Mouse (Mus musculus) forebrain, embryonic 13.5 days (tissue): ENCODE data around the gene Tnp2. TPM values are rescaled to one million over a fixed set of nuclear protein-coding genes. Genes with fewer than 3 reads are reported as not detected.

Source experiments
- ATAC-seq: fragments of 200-750 bp; cut with Nextera tagmentation; 2 replicates; pipeline ENCODE4 v1.8.0; 2017
- H3K27ac ChIP-seq: fragments of 300-500 bp; sonication (generic); 2 replicates; pipeline ENCODE4 v1.5.1; 2015; ENCODE audit warnings: inconsistent platforms, mild to moderate bottlenecking, moderate library complexity
- H3K27me3 ChIP-seq: fragments of 300-500 bp; sonication (generic); 2 replicates; pipeline ENCODE4 v1.6.1; 2015; ENCODE audit warnings: mild to moderate bottlenecking, inconsistent platforms
- H3K36me3 ChIP-seq: fragments of 300-500 bp; sonication (generic); 2 replicates; pipeline ENCODE4 v1.6.1; 2015; ENCODE audit warnings: mild to moderate bottlenecking, inconsistent platforms; ENCODE audit not compliant: poor library complexity, severe bottlenecking
- H3K4me1 ChIP-seq: fragments of 300-500 bp; sonication (generic); 2 replicates; pipeline ENCODE4 v1.6.1; 2015; ENCODE audit warnings: inconsistent platforms
- H3K4me2 ChIP-seq: fragments of 300-500 bp; sonication (generic); 2 replicates; pipeline ENCODE4 v1.6.1; 2015; ENCODE audit warnings: inconsistent platforms, mild to moderate bottlenecking, moderate library complexity
- H3K4me3 ChIP-seq: fragments of 300-500 bp; sonication (generic); 2 replicates; pipeline ENCODE4 v1.5.1; 2015; ENCODE audit warnings: mild to moderate bottlenecking, inconsistent platforms
- H3K9ac ChIP-seq: fragments of 300-500 bp; sonication (generic); 2 replicates; pipeline ENCODE4 v1.6.1; 2015; ENCODE audit warnings: mild to moderate bottlenecking, inconsistent platforms
- H3K9me3 ChIP-seq: fragments of 300-500 bp; sonication (generic); replicated peaks from 2 replicates; pipeline ENCODE4 v1.6.1; 2016; ENCODE audit warnings: inconsistent platforms
- WGBS: fragments of 180-500 bp; shearing (Covaris S2); methylation state at CpG from one replicate; pipeline ENCODE4 v1.1.7; 2015; 5-methylcytosine and 5-hydroxymethylcytosine counted together
- polyA plus RNA-seq: library from polyadenylated mRNA; unstranded; fragments of >200 nt; fragmentation: Nextera tagmentation; extraction: Ambion mirVana; gene quantifications from 2 replicates; pipeline ENCODE4 v1.2.1, GENCODE M21; 2015

The Tnp2 gene
- polyA plus RNA-seq: not detected in 2 replicates

- no peak for ATAC-seq
- Histone ChIP-seq H3K4me2 (no peak within 1 kb of the TSS), H3K9ac (no peak within 1 kb of the TSS), H3K27ac (no peak within 1 kb of the TSS), H3K36me3 (no peaks in the 10 kb centered on the region), H3K9me3 (no peaks in the 10 kb centered on the region), H3K4me3 (no peak within 1 kb of the TSS), H3K4me1 (peaks cover 17% of the 10 kb centered on the region), H3K27me3 (peaks cover 15% of the 10 kb centered on the region)
- 55% methylated on average over 15 of the region's 16 CpGs for WGBS
These were observed at the start of gene Tnp2 for GRCm38 (mm10) chr16:10788271-10788670. TSS of gene Tnp2 (minus strand) at chr16:10788660.

GRCm38 (mm10) chr16:10837903-10838302 lies 49.4 kb upstream of the Tnp2 start:
- Histone ChIP-seq H3K9me3 (no peaks in the 10 kb centered on the region), H3K9ac (no peak overlapping the region), H3K4me2 (no peak overlapping the region; the same call in 1 of the 2 replicates), H3K4me3 (no peak overlapping the region), H3K27me3 (peaks cover 5% of the 10 kb centered on the region; the same call in 1 of the 2 replicates), H3K36me3 (0 out of 2 replicates have a peak, but pooled peaks cover 5% of the 10 kb centered on the region), H3K27ac (no peak overlapping the region), H3K4me1 (peaks cover 31% of the 10 kb centered on the region)
- no peak for ATAC-seq
- 95% methylated on average over 1 of the region's 1 CpGs for WGBS

GRCm38 (mm10) chr16:10837250-10837649 lies 48.8 kb upstream of the Tnp2 start:
- no peaks in the 10 kb centered on the region for H3K9me3 ChIP-seq
- H3K4me2 ChIP-seq: no peak overlapping the region
- WGBS: 93% methylated on average over 3 of the region's 3 CpGs
- peaks cover 31% of the 10 kb centered on the region for H3K4me1 ChIP-seq
- 0 out of 2 replicates have a peak, but pooled peaks cover 5% of the 10 kb centered on the region for H3K36me3 ChIP-seq
- H3K4me3 ChIP-seq: no peak overlapping the region
- H3K27me3 ChIP-seq: peaks cover 5% of the 10 kb centered on the region; the same call in 1 of the 2 replicates
- no peak overlapping the region for H3K9ac ChIP-seq
- no peak overlapping the region for H3K27ac ChIP-seq
- no peak for ATAC-seq

GRCm38 (mm10) chr16:10836388-10836787 lies 47.9 kb upstream of the Tnp2 start:
- H3K27me3 ChIP-seq: peaks cover 5% of the 10 kb centered on the region; the same call in 1 of the 2 replicates
- H3K9ac ChIP-seq: 0 out of 2 replicates have a peak overlapping the region, but pooled peaks have one; percentile 16
- ATAC-seq: no peak
- H3K36me3 ChIP-seq: 0 out of 2 replicates have a peak, but pooled peaks cover 5% of the 10 kb centered on the region
- H3K9me3 ChIP-seq: no peaks in the 10 kb centered on the region
- peak overlapping the region; percentile 93 for H3K4me2 ChIP-seq
- 97% methylated on average over 3 of the region's 3 CpGs for WGBS
- no peak overlapping the region for H3K27ac ChIP-seq
- peaks cover 31% of the 10 kb centered on the region for H3K4me1 ChIP-seq
- peak overlapping the region; percentile 7; the same call in 1 of the 2 replicates for H3K4me3 ChIP-seq

GRCm38 (mm10) chr16:10834911-10835587 lies 46.6 kb upstream of the Tnp2 start, which contains the start of gene Rmi2:
TSS of gene Rmi2 (plus strand) at chr16:10835059.
- WGBS: 0% methylated on average over 40 of the region's 69 CpGs
- Histone ChIP-seq H3K9me3 (no peaks in the 10 kb centered on the region), H3K27me3 (peaks cover 5% of the 10 kb centered on the region; the same call in 1 of the 2 replicates), H3K36me3 (no peaks in the 10 kb centered on the region), H3K4me3 (peak within 1 kb of the TSS; percentile 88), H3K27ac (peak within 1 kb of the TSS; percentile 57; the same call in 1 of the 2 replicates), H3K4me1 (peaks cover 31% of the 10 kb centered on the region), H3K4me2 (peak within 1 kb of the TSS; percentile 93), H3K9ac (peak within 1 kb of the TSS; percentile 81)
- ATAC-seq: peak; percentile 98

GRCm38 (mm10) chr16:10834542-10834910 lies 46.1 kb upstream of the Tnp2 start:
- H3K27ac ChIP-seq: no peak overlapping the region
- ATAC-seq: 0 out of 2 replicates have a peak, but pooled peaks have one; percentile 1
- 10% methylated on average over 12 of the region's 12 CpGs for WGBS
- peak overlapping the region; percentile 88 for H3K4me3 ChIP-seq
- peaks cover 31% of the 10 kb centered on the region for H3K4me1 ChIP-seq
- H3K9ac ChIP-seq: peak overlapping the region; percentile 81
- peaks cover 5% of the 10 kb centered on the region; the same call in 1 of the 2 replicates for H3K27me3 ChIP-seq
- H3K36me3 ChIP-seq: no peaks in the 10 kb centered on the region
- peak overlapping the region; percentile 93 for H3K4me2 ChIP-seq
- no peaks in the 10 kb centered on the region for H3K9me3 ChIP-seq

GRCm38 (mm10) chr16:10828461-10828805 lies 40.0 kb upstream of the Tnp2 start:
- Histone ChIP-seq H3K27ac (no peak overlapping the region), H3K4me3 (no peak overlapping the region), H3K4me1 (no peaks in the 10 kb centered on the region), H3K9me3 (no peaks in the 10 kb centered on the region), H3K9ac (no peak overlapping the region), H3K27me3 (no peaks in the 10 kb centered on the region), H3K4me2 (no peak overlapping the region), H3K36me3 (no peaks in the 10 kb centered on the region)
- 80% methylated on average over 4 of the region's 4 CpGs for WGBS
- ATAC-seq: no peak

GRCm38 (mm10) chr16:10827766-10828460 lies 39.5 kb upstream of the Tnp2 start:
- ATAC-seq: no peak
- H3K36me3 ChIP-seq: no peaks in the 10 kb centered on the region
- no peak overlapping the region for H3K9ac ChIP-seq
- no peak overlapping the region for H3K4me2 ChIP-seq
- H3K9me3 ChIP-seq: no peaks in the 10 kb centered on the region
- 86% methylated on average over 7 of the region's 7 CpGs for WGBS
- H3K27ac ChIP-seq: no peak overlapping the region
- no peaks in the 10 kb centered on the region for H3K27me3 ChIP-seq
- no peaks in the 10 kb centered on the region for H3K4me1 ChIP-seq
- H3K4me3 ChIP-seq: no peak overlapping the region

- no peak for ATAC-seq
- H3K4me2 ChIP-seq: no peak overlapping the region
- H3K9me3 ChIP-seq: no peaks in the 10 kb centered on the region
- H3K9ac ChIP-seq: no peak overlapping the region
- WGBS: 92% methylated on average over 9 of the region's 9 CpGs
- no peak overlapping the region for H3K27ac ChIP-seq
- H3K27me3 ChIP-seq: no peaks in the 10 kb centered on the region
- no peak overlapping the region for H3K4me3 ChIP-seq
- H3K4me1 ChIP-seq: no peaks in the 10 kb centered on the region
- H3K36me3 ChIP-seq: no peaks in the 10 kb centered on the region
These were observed 38.8 kb upstream of the Tnp2 start for GRCm38 (mm10) chr16:10827269-10827668.

GRCm38 (mm10) chr16:10825840-10826239 lies 37.4 kb upstream of the Tnp2 start:
- Histone ChIP-seq H3K36me3 (no peaks in the 10 kb centered on the region), H3K4me3 (no peak overlapping the region), H3K4me1 (no peaks in the 10 kb centered on the region), H3K27ac (no peak overlapping the region), H3K9ac (no peak overlapping the region), H3K27me3 (no peaks in the 10 kb centered on the region), H3K4me2 (no peak overlapping the region), H3K9me3 (no peaks in the 10 kb centered on the region)
- WGBS: 91% methylated on average over 4 of the region's 4 CpGs
- ATAC-seq: no peak

- ATAC-seq: no peak
- Histone ChIP-seq H3K36me3 (no peaks in the 10 kb centered on the region), H3K4me2 (no peak overlapping the region), H3K9me3 (no peaks in the 10 kb centered on the region), H3K4me1 (no peaks in the 10 kb centered on the region), H3K27ac (no peak overlapping the region), H3K9ac (no peak overlapping the region), H3K27me3 (no peaks in the 10 kb centered on the region), H3K4me3 (no peak overlapping the region)
- 100% methylated on average over 1 of the region's 1 CpGs for WGBS
These were observed 36.1 kb upstream of the Tnp2 start for GRCm38 (mm10) chr16:10824536-10824935.

GRCm38 (mm10) chr16:10821387-10821786 lies 32.9 kb upstream of the Tnp2 start:
- Histone ChIP-seq H3K4me3 (no peak overlapping the region), H3K27ac (no peak overlapping the region), H3K4me1 (no peaks in the 10 kb centered on the region), H3K27me3 (no peaks in the 10 kb centered on the region), H3K9me3 (no peaks in the 10 kb centered on the region), H3K36me3 (no peaks in the 10 kb centered on the region), H3K9ac (no peak overlapping the region), H3K4me2 (no peak overlapping the region)
- no peak for ATAC-seq
- WGBS: 75% methylated on average over 4 of the region's 4 CpGs
